Mouse (Mus musculus): ENCODE measurements around the gene Crocc. TPM values are rescaled to one million over a fixed set of nuclear protein-coding genes. Genes with fewer than 3 reads are reported as not detected.

Gene Crocc
- total RNA-seq (2021) = 1 to 10 TPM; 6.4 to 6.9 TPM
- long read RNA-seq, experiment 1, partial matches to known transcripts = 2 of 4 reads
- long read RNA-seq, experiment 1, other reads (novel, unspliced or antisense) = 2 of 4 reads
- long read RNA-seq, experiment 2, partial matches to known transcripts = 4 of 13 reads
- long read RNA-seq, experiment 2, other reads (novel, unspliced or antisense) = 8 of 13 reads

GRCm38 (mm10) chr4:141060426-141061301 is at the start of gene Crocc:
TSS of gene Crocc (minus strand) at chr4:141060550.
- DNase-seq (ENCODE audit: low spot score in 2 of 2) = peak; percentile 100

- DNase-seq (ENCODE audit: low spot score in 2 of 2) = no peak
Measured at GRCm38 (mm10) chr4:141108196-141108732, 47.9 kb upstream of the Crocc start.

GRCm38 (mm10) chr4:141106526-141107183 is 46.3 kb upstream of the Crocc start:
- no peak for DNase-seq (ENCODE audit: low spot score in 2 of 2)

DNA sequence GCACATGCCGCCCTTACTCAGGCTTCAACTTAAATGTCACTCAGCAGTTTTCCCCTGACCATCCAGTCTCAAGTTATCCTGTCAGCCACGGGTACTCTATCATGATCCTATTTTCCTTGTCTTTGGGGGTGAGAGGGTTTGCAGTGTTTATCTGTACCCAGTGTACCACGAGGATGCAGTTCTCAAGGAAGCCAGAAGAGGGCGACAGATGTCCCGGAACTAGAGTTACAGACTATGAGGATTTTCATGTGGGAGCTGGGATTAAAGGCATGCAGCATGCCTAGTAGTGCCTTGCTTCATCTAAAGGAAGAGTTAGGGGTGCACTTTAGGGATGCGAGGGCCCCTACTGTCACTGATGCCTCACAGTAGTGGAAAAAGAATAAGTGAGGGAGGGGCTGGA is 41.5 kb upstream of the Crocc start:
- DNase-seq (ENCODE audit: low spot score in 2 of 2) = no peak

DNA sequence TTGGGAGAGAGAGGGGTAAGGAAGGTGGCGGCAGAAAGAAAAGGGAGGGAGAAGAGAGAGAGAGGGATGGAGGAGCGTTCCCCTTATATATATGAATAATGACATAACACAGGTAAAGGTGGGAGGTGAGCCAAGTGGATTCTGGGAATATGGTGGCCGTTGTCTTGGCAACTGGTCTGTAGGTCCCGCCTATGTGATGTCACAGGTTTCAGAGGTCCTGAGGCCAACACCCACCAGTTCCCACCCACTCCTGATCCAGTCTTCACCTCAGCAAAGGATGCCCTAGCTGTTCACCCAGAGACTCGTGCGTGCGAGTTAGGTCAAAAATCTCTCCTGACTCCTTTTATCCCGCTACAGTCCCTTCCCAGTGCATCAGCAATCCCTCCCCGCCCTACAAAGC is 40.9 kb upstream of the Crocc start:
- DNase-seq (ENCODE audit: low spot score in 2 of 2) = no peak

GRCm38 (mm10) chr4:141099956-141100355 is 39.6 kb upstream of the Crocc start:
- no peak for DNase-seq (ENCODE audit: low spot score in 2 of 2)

- DNase-seq (ENCODE audit: low spot score in 2 of 2) = no peak
Measured at GRCm38 (mm10) chr4:141098935-141099334, 38.6 kb upstream of the Crocc start.

DNA sequence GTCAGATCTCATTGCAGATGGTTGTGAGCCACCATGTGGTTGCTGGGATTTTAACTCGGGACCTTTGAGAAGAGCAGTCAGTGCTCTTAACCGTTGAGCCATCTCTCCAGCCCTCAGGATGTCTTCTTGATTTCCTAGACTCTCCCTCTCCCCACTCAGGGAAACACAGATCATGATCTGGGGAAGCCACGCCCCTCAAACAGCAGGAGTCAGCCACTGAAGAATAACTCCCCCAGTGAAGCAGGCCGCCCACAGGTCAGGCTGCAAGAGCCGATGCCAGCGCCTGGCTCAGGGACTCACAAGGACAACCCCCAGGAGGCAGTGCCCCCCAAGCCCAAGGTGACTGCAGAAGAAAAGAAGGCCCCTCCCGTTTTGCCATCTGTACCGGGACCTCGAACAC is 36.4 kb upstream of the Crocc start:
- DNase-seq (ENCODE audit: low spot score in 2 of 2) = no peak

DNA sequence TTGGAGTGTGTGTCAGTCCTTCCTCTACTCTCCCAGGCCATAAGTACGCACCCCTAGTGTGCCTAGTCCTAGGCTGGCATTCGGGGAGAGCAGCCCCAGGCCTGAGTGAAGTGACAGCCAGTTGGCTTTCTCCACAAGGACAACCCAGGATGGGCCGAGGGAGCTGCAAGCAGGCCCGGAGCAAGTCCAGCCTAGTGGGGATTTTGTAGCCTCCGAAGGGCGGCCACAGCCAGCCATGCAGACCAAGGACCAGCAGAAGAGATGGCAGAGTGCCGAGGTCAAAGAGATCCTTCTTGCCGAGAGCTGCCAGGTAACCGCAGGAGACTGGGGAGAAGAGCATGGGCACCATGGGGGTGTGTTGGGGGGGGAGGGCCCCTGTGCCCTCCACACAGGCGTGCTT is 34.7 kb upstream of the Crocc start:
- no peak for DNase-seq (ENCODE audit: low spot score in 2 of 2)

DNA sequence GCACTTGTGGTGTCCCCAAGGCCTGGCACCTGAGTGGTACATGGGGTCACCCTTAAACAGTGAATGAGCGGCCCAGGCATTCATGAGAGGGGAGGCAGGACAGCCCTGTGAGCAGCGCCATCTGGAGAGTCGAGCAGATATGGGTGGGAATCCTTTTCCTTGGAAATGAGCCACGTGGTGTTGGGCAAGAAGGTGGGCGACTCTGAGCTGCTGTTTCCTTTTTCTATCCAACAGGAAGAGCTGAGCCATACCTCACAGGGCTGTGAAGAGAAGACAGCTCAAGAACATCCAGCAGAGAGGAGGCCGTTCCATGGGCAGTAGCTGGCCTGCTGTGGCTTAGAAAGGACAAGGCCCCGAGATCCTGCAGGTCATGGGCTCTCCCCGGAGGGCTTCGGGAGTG is 28.4 kb upstream of the Crocc start:
- DNase-seq (ENCODE audit: low spot score in 2 of 2) = no peak

- no peak for DNase-seq (ENCODE audit: low spot score in 2 of 2)
Measured at GRCm38 (mm10) chr4:141088033-141088432, 27.7 kb upstream of the Crocc start, which contains the start of gene Spata21. TSS of gene Spata21 (plus strand) at chr4:141088333.

DNA sequence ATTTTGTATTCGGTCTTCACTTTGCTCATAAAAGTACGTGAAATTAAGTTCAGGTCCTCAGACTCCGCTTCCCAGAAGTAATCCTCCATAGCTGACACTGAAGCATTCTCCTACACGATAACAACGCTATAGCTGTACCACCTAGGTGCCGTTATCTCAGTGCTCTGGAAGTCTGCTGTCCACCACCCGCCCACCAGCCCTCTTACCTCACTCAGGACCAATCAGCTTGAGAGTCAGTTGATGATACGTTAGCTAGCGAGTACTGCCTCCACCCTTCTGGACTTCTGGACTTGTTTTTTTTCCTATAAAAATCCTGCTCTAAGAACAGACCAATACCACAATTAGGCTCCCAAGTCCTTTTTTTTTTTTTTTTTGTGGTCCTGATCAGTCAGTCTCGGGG is 26.5 kb upstream of the Crocc start:
- DNase-seq (ENCODE audit: low spot score in 2 of 2) = no peak

DNA sequence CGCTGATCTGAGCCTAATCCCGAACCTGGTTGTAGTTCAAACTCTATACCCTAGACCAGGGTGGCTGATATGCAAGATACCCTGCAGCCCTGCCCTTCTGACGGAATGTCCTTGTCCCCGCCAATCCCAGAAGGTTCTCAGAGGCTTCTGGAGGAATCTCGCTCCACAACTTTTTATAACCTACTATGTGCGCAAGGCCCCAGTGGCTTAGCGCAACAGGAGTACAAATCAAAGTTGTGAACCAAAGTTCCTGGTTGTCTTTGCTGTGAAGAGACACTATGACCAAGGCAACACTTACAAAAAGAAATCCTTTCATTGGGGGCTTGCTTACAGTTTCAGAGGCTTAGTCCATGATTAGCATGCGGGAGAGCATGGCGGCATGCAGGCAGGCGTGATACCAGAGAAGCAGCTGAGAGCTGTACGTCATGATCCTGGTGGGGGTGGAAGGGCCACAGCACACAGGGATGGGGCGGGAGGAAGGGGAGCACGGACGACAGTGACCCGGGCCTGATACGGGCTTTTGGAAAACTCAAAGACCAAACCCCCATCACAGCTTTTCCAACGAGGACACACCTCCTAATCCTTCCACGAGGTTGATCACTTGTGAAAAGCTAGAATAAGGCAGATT is 18.3 kb upstream of the Crocc start:
- no peak for DNase-seq (ENCODE audit: low spot score in 2 of 2)

- peak; percentile 91 to 93 for DNase-seq (ENCODE audit: low spot score in 2 of 2)
Measured at GRCm38 (mm10) chr4:141077681-141078509, 17.5 kb upstream of the Crocc start, which contains the start of gene Necap2. TSS of gene Necap2 (minus strand) at chr4:141078357.

- DNase-seq (ENCODE audit: low spot score in 2 of 2) = no peak
Measured at GRCm38 (mm10) chr4:141076761-141077506, 16.6 kb upstream of the Crocc start.

GRCm38 (mm10) chr4:141074109-141074508 is 13.8 kb upstream of the Crocc start:
- no peak for DNase-seq (ENCODE audit: low spot score in 2 of 2)

DNA sequence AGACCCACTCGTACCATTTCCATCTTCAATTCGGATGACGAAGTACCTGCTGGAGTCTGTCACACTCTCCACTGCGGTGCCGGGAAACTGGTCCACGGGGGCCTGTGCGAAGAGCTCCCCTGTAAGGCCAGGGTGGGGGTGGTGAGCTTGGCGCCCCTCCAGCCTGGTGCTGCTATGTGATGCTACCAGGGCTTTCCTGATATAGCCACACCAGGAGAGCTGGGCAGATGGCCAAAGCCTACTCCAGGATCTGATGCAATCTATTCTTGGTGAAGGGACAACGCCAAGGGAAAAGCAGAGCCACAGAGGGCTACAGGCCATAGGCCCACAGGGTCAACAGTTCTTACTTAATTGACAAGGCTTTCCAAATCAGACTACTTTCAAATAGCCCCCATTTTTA is 13.3 kb upstream of the Crocc start:
- DNase-seq (ENCODE audit: low spot score in 2 of 2) = no peak

DNA sequence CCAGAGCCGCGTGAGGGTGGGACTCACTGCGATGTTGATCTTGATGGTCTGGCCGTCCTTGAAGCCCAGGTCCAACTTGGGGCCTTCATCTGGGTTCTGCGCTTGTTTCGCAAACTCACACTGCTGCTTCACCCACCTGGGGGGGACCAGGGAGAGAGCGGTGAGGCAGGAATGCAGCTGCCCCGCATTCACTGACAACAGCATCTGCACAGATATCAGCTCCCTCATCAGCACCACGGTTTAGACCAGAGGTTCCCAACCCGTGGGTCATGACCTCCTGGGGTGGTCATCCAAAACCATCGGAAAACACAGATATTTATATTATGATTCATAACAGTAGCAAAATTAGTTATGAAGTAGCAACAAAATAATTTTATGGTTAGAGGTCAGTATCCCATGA is 12.2 kb upstream of the Crocc start:
- DNase-seq (ENCODE audit: low spot score in 2 of 2) = no peak

GRCm38 (mm10) chr4:141069731-141070130 is 9.4 kb upstream of the Crocc start:
- peak in 1 of 2 experiments; percentile 33 for DNase-seq (ENCODE audit: low spot score in 2 of 2)

GRCm38 (mm10) chr4:141068655-141069054 is 8.3 kb upstream of the Crocc start:
- DNase-seq (ENCODE audit: low spot score in 2 of 2) = no peak
